Comparison of ENCODE assay signal across 18 mouse cellular contexts in genomic region chr13:95237488-95237887, GRCm38 (mm10). TPM values are rescaled to one million over a fixed set of nuclear protein-coding genes. Genes with fewer than 3 reads are reported as not detected.
DNase-seq lines count a peak whose midpoint lies in the region; ATAC-seq lines count a peak whose summit lies in the region.
"Had no signal": no experiment of that assay in that cellular context is flagged by ENCODE, and none has a peak within 500 bp of the region (broad histone marks: within the 10 kb centered on the region; RNA-seq: fewer than 3 reads in every experiment).

No protein-coding gene starts in this region.

- no peaks in the 10 kb centered on the region for H3K27me3 ChIP-seq in midbrain, embryonic 11.5 days (ENCODE audit: control insufficient read depth, insufficient read depth, low read length)
- no peaks in the 10 kb centered on the region for H3K27me3 ChIP-seq in midbrain, embryonic 13.5 days
- H3K27me3 ChIP-seq: embryonic facial prominence, embryonic 12.5 days; forebrain, embryonic 13.5 days; forebrain, embryonic 15.5 days had no signal

- H3K27ac ChIP-seq in midbrain, embryonic 11.5 days (ENCODE audit: low read depth, low read length), result no peak overlapping the region
- no peak overlapping the region for H3K27ac ChIP-seq in midbrain, embryonic 13.5 days
- H3K27ac ChIP-seq: embryonic facial prominence, embryonic 10.5 days; embryonic facial prominence, embryonic 12.5 days; forebrain, embryonic 13.5 days; forebrain, embryonic 15.5 days had no signal

- no peaks in the 10 kb centered on the region for H3K36me3 ChIP-seq in midbrain, embryonic 11.5 days (ENCODE audit: control insufficient read depth, insufficient read depth, low read length)
- H3K36me3 ChIP-seq in midbrain, embryonic 13.5 days, result no peaks in the 10 kb centered on the region
- H3K36me3 ChIP-seq: embryonic facial prominence, embryonic 10.5 days; embryonic facial prominence, embryonic 12.5 days; forebrain, embryonic 15.5 days had no signal

- 92% methylated on average over 2 of the region's 2 CpGs for WGBS in midbrain, embryonic 11.5 days
- 77% methylated on average over 2 of the region's 2 CpGs for WGBS in midbrain, embryonic 13.5 days

- no peak for ATAC-seq in midbrain, embryonic 11.5 days (ENCODE audit: low FRiP score)
- ATAC-seq in midbrain, embryonic 13.5 days, result no peak
- ATAC-seq: forebrain, embryonic 13.5 days; forebrain, embryonic 15.5 days; forebrain, postnatal 0 days had no signal

- no peak overlapping the region for H3K4me3 ChIP-seq in midbrain, embryonic 11.5 days (ENCODE audit: low read depth, low read length)
- H3K4me3 ChIP-seq in midbrain, embryonic 13.5 days (replicated peaks), result no peak overlapping the region
- H3K4me3 ChIP-seq: embryonic facial prominence, embryonic 10.5 days; embryonic facial prominence, embryonic 12.5 days; forebrain, embryonic 13.5 days; forebrain, embryonic 15.5 days had no signal

- H3K4me1 ChIP-seq in midbrain, embryonic 11.5 days (ENCODE audit: control insufficient read depth, insufficient read depth, low read length), result no peaks in the 10 kb centered on the region
- H3K4me1 ChIP-seq in midbrain, embryonic 13.5 days (replicated peaks), result no peaks in the 10 kb centered on the region
- H3K4me1 ChIP-seq: embryonic facial prominence, embryonic 10.5 days; embryonic facial prominence, embryonic 12.5 days; forebrain, embryonic 13.5 days; forebrain, embryonic 15.5 days had no signal

- H3K4me2 ChIP-seq in midbrain, embryonic 11.5 days, result no peak overlapping the region
- H3K4me2 ChIP-seq in midbrain, embryonic 13.5 days (replicated peaks), result no peak overlapping the region
- H3K4me2 ChIP-seq: embryonic facial prominence, embryonic 12.5 days; forebrain, embryonic 13.5 days; forebrain, embryonic 15.5 days had no signal

- peak; percentile 6 for DNase-seq in midbrain, embryonic 11.5 days (ENCODE audit: low spot score, missing footprints)
- DNase-seq in retina, postnatal 1 day, result peak; percentile 48
- peak; percentile 56 for DNase-seq in retina, postnatal 7 days (ENCODE audit: low read depth, low spot score)
- DNase-seq in lung, postnatal 36 days, result no peak
- DNase-seq: adrenal gland, adult 2 months; adrenal gland, postnatal 10 days; adrenal gland, postnatal 25 days; cerebellum, adult 11-12 months; cerebellum, adult 2 months; cerebellum, adult 9-10 months; cerebellum, postnatal 10 days; cerebellum, postnatal 25 days; forebrain, postnatal 0 days had no signal

- no peak overlapping the region for H3K9ac ChIP-seq in midbrain, embryonic 11.5 days (ENCODE audit: low read length)
- no peak overlapping the region for H3K9ac ChIP-seq in midbrain, embryonic 13.5 days (replicated peaks)
- H3K9ac ChIP-seq: embryonic facial prominence, embryonic 12.5 days; forebrain, embryonic 13.5 days; forebrain, embryonic 15.5 days; forebrain, postnatal 0 days had no signal

- H3K9me3 ChIP-seq in midbrain, embryonic 11.5 days (ENCODE audit: control insufficient read depth, low read length), result no peaks in the 10 kb centered on the region
- H3K9me3 ChIP-seq in midbrain, embryonic 13.5 days, result no peaks in the 10 kb centered on the region
- H3K9me3 ChIP-seq: embryonic facial prominence, embryonic 10.5 days; forebrain, embryonic 13.5 days; forebrain, embryonic 15.5 days had no signal

RNA-seq across cellular contexts. Expression of gene Pde8b, which starts 12.6 kb away (rescaled TPM):
- 1.9 and 2.3 TPM in 2 replicates for polyA plus RNA-seq in midbrain, embryonic 11.5 days (2014; fragmentation: Nextera tagmentation; extraction: Ambion mirVana)
- polyA plus RNA-seq in midbrain, embryonic 13.5 days (2015; fragmentation: Nextera tagmentation; extraction: Ambion mirVana), result 4.0 and 4.1 TPM in 2 replicates
